7 mouse cellular contexts compared by ENCODE assay signal in the genomic region with DNA sequence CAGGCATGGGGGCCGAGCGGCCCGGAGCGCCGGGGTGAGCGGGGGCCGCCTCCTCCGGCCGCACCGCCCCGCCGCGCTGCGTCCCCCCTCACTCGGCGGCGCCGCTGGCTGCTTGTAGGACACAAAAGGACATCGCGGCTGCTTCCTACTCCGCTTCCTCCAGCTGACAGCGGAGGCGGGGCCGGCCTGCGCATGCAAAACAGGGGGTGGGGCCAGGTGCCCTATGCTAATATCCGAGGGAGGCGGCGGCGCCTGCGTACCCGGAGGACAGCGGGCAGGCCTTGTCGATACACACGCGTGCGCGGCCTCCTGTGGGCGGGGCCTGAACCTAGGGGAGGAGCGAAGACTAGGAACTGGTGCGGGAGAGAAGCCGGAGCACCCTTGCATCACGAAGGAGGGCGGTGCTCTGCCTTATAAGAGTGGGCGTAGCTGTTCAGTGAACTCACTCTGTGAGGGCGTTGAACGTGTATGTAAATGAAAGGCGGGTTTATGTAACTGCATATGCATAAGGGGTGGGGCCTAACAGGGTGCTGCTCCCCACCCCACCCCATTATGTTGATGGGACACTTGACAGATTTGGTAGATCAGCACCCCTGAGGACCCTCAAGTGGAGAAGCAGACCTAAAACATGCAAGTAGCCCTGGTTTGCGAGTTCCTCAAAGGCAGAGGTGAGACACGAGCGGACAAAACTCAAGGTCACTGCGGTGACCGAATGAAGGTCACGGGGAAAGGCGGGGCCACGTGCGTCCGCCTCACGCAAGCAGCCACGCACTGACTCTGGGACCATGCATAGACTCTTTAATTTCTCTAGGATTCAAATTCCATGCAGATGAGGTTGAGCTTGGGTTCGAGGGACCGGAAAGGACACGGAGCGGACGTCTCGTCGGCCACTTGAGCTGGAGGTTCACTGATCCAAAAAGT. TPM values are rescaled to one million over a fixed set of nuclear protein-coding genes. Genes with fewer than 3 reads are reported as not detected.
DNase-seq lines count a peak whose midpoint lies in the region; ATAC-seq and TF ChIP-seq lines count a peak whose summit lies in the region.

A gene (minus strand): TSS at position 167 of the 921 bp plus-strand sequence.

- TF ChIP-seq POLR2A in small intestine, adult 2 months (IDR thresholded peaks at IDR 0.05; ENCODE audit: low read depth, low read length), result peak; percentile 97

- peaks cover 10% of the 10 kb centered on the region; the same call in 1 of the 2 replicates for H3K36me3 ChIP-seq in embryonic facial prominence, embryonic 10.5 days (replicated peaks)
- H3K36me3 ChIP-seq in intestine, postnatal 0 days (ENCODE audit: control insufficient read depth, insufficient read depth), result no peaks in the 10 kb centered on the region; the same call in 1 of the 2 replicates
- no peaks in the 10 kb centered on the region for H3K36me3 ChIP-seq in midbrain, embryonic 12.5 days
- peaks cover 11% of the 10 kb centered on the region for H3K36me3 ChIP-seq in small intestine, adult 2 months (ENCODE audit: control insufficient read depth, insufficient read depth, low read length)

- peak within 1 kb of the TSS; percentile 87 for H3K4me2 ChIP-seq in intestine, postnatal 0 days (replicated peaks; ENCODE audit: low read depth)
- H3K4me2 ChIP-seq in midbrain, embryonic 12.5 days (replicated peaks), result peak within 1 kb of the TSS; percentile 91

- peak; percentile 100 for DNase-seq in adrenal gland, postnatal 10 days
- DNase-seq in embryonic facial prominence, embryonic 10.5 days (ENCODE audit: low spot score), result peak; percentile 100
- peak; percentile 98 for DNase-seq in gonadal fat pad, adult 2 months (ENCODE audit: low read depth)
- peak; percentile 100 for DNase-seq in left cerebral cortex, postnatal 4 days

- H3K9ac ChIP-seq in intestine, postnatal 0 days (ENCODE audit: low read depth, low read length), result peak within 1 kb of the TSS; percentile 95
- peak within 1 kb of the TSS; percentile 96 for H3K9ac ChIP-seq in midbrain, embryonic 12.5 days (replicated peaks)

- intact Hi-C loops in left cerebral cortex, postnatal 4 days (cut with DNase I), result no loop called here

- peak within 1 kb of the TSS; percentile 91 for H3K27ac ChIP-seq in embryonic facial prominence, embryonic 10.5 days (replicated peaks)
- peak within 1 kb of the TSS; percentile 99 for H3K27ac ChIP-seq in intestine, postnatal 0 days (ENCODE audit: low read depth, low read length)
- H3K27ac ChIP-seq in midbrain, embryonic 12.5 days (replicated peaks), result peak within 1 kb of the TSS; percentile 92
- H3K27ac ChIP-seq in small intestine, adult 2 months (ENCODE audit: insufficient read depth, low read depth, low read length), result peak within 1 kb of the TSS; percentile 94

- peak; percentile 88 for ATAC-seq in intestine, postnatal 0 days
- peak; percentile 93 for ATAC-seq in midbrain, embryonic 12.5 days (ENCODE audit: low FRiP score, low read depth)

- under 1% methylated on average over 66 of the region's 66 CpGs for WGBS in embryonic facial prominence, embryonic 10.5 days
- under 1% methylated on average over 48 of the region's 66 CpGs for whole genome bisulfite sequencing in intestine, postnatal 0 days
- WGBS in midbrain, embryonic 12.5 days, result 1% methylated on average over 60 of the region's 66 CpGs
- WGBS in small intestine, adult 2 months, result under 1% methylated on average over 65 of the region's 66 CpGs

- no peaks in the 10 kb centered on the region for H3K9me3 ChIP-seq in embryonic facial prominence, embryonic 10.5 days
- no peaks in the 10 kb centered on the region for H3K9me3 ChIP-seq in intestine, postnatal 0 days (ENCODE audit: control insufficient read depth)
- H3K9me3 ChIP-seq in midbrain, embryonic 12.5 days, result no peaks in the 10 kb centered on the region

- H3K4me1 ChIP-seq in embryonic facial prominence, embryonic 10.5 days, result peaks cover 53% of the 10 kb centered on the region
- H3K4me1 ChIP-seq in intestine, postnatal 0 days (replicated peaks; ENCODE audit: control insufficient read depth, insufficient read depth, low read length), result peaks cover 7% of the 10 kb centered on the region; the same call in 1 of the 2 replicates
- peaks cover 43% of the 10 kb centered on the region for H3K4me1 ChIP-seq in midbrain, embryonic 12.5 days
- H3K4me1 ChIP-seq in small intestine, adult 2 months (ENCODE audit: control insufficient read depth, insufficient read depth, insufficient read length, low read length), result peaks cover 21% of the 10 kb centered on the region

- peak within 1 kb of the TSS; percentile 82 for H3K4me3 ChIP-seq in embryonic facial prominence, embryonic 10.5 days
- peak within 1 kb of the TSS; percentile 88 for H3K4me3 ChIP-seq in intestine, postnatal 0 days (ENCODE audit: low read depth, low read length)
- peak within 1 kb of the TSS; percentile 91 for H3K4me3 ChIP-seq in midbrain, embryonic 12.5 days
- H3K4me3 ChIP-seq in small intestine, adult 2 months (ENCODE audit: low read depth, low read length), result peak within 1 kb of the TSS; percentile 84

- H3K27me3 ChIP-seq in embryonic facial prominence, embryonic 10.5 days (replicated peaks; ENCODE audit: low read depth, poor library complexity, severe bottlenecking), result peaks cover 48% of the 10 kb centered on the region
- peaks cover 22% of the 10 kb centered on the region for H3K27me3 ChIP-seq in intestine, postnatal 0 days (replicated peaks; ENCODE audit: control insufficient read depth, insufficient read depth, low read length)
- H3K27me3 ChIP-seq in midbrain, embryonic 12.5 days, result peaks cover 49% of the 10 kb centered on the region
- H3K27me3 ChIP-seq in small intestine, adult 2 months (ENCODE audit: control insufficient read depth, insufficient read depth, low read length), result peaks cover 24% of the 10 kb centered on the region

- no peak for TF ChIP-seq CTCF in intestine, postnatal 0 days (IDR thresholded peaks at IDR 0.05; ENCODE audit: low read depth)
- TF ChIP-seq CTCF in small intestine, adult 2 months (IDR thresholded peaks at IDR 0.05; ENCODE audit: extremely low read depth, insufficient read length, insufficient replicate concordance, low read depth, low read length), result no peak

RNA-seq across cellular contexts. Expression of the gene that starts here (rescaled TPM):
- 10 to 100 TPM; 71.0 to 97.4 TPM for total RNA-seq in adrenal gland, postnatal 10 days (2021)
- 7.9 and 8.9 TPM in 2 replicates for polyA plus RNA-seq in embryonic facial prominence, embryonic 10.5 days (2016; fragmentation: Nextera tagmentation; extraction: Ambion mirVana)
- 40.7 and 50.4 TPM in 2 replicates for polyA plus RNA-seq in gonadal fat pad, adult 2 months (2012; rRNA removed)
- polyA plus RNA-seq in intestine, postnatal 0 days (2015; fragmentation: Nextera tagmentation; extraction: Ambion mirVana), result 63.6 TPM in 2 replicates
- 10 to 100 TPM; 30.4 to 32.7 TPM for total RNA-seq in left cerebral cortex, postnatal 4 days (2021)
- 13.9 and 14.3 TPM in 2 replicates for polyA plus RNA-seq in midbrain, embryonic 12.5 days (2016; fragmentation: Nextera tagmentation; extraction: Ambion mirVana)
- polyA plus RNA-seq in small intestine, adult 2 months (2012; rRNA removed), result 168 and 346 TPM in 2 replicates

Comparison
In these comparisons a context has a peak if more than half of its experiments do, and no peak if none do; other contexts are left out.
1. Peak in every context shown above with its lines: DNase-seq, ATAC-seq, H3K4me3 ChIP-seq and H3K27ac ChIP-seq.